Mouse (Mus musculus): ENCODE data around the gene Ankrd23. TPM values are rescaled to one million over a fixed set of nuclear protein-coding genes. Genes with fewer than 3 reads are reported as not detected.
"Not testable (repeated sequence)": the region's sequence is repeated elsewhere in the genome, so short reads cannot be mapped to it uniquely, and the experiment has no call there.

Ankrd23 gene
- 6.3 and 9.8 TPM in 2 replicates for total RNA-seq (2014; rRNA removed)
- polyA plus RNA-seq (2015; fragmentation: Nextera tagmentation; extraction: Ambion mirVana), result 4.5 and 5.3 TPM in 2 replicates

DNA sequence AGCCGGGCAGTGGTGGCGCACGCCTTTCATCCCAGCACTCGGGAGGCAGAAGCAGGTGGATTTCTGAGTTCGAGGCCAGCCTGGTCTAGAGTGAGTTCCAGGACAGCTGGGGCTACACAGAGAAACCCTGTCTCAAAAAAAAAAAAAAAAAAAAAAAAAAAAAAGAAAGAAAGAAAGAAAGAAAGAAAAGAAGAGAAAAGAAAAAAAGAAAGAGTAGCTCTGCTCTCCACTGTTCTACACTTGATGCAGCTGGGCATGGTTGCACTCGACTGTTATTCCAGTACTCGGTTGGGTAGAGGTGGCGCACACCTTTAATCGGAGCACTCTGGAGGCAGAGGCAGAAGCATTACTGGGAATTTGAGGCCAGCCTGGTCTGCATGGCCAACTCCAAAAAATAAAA is at the start of gene Ankrd23:
Gene Ankrd23, minus strand, starts transcription at position 101 of the 400 bp plus-strand sequence.
- H3K9me3 ChIP-seq (ENCODE audit: low read length); DNase-seq; H3K4me2 ChIP-seq (ENCODE audit: low read depth); H3K9ac ChIP-seq; H3K4me1 ChIP-seq (ENCODE audit: insufficient read depth); H3K27ac ChIP-seq (ENCODE audit: low read depth, low read length); ATAC-seq; H3K27me3 ChIP-seq (ENCODE audit: insufficient read depth, low read length); H3K4me3 ChIP-seq (ENCODE audit: low read depth, low read length): not testable (repeated sequence)
- H3K36me3 ChIP-seq (ENCODE audit: insufficient read depth), result peaks cover 14% of the 10 kb centered on the region
- 97% methylated on average over 9 of the region's 9 CpGs for WGBS

DNA sequence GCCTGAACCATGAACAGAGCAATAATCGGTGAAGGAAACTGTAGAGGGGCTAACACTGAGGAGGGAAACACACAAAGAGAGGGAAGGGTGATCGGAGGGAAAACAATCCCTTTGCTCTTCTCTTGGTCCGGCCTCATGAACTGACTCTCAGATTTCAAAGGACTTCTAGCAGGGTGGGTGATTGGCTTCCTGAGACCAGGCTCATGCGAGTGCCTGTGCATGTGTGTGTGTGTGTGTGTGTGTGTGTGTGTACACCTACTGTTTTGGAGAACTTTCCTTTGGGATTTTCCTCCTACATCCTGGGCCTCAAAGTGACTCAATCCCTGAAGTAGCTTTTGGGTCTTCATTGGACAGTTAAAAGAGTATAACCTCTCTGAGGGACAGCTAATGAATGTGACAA is 49.6 kb upstream of the Ankrd23 start:
- DNase-seq (no peak), ATAC-seq (no peak)
- 44% methylated on average over 4 of the region's 4 CpGs for WGBS
- TF ChIP-seq CTCF (IDR thresholded peaks at IDR 0.05; ENCODE audit: low read depth), result no peak
- Histone ChIP-seq H3K4me3 (ENCODE audit: low read depth, low read length) (no peak overlapping the region), H3K4me1 (ENCODE audit: insufficient read depth) (peaks cover 5% of the 10 kb centered on the region; the same call in 1 of the 2 replicates), H3K36me3 (ENCODE audit: insufficient read depth) (no peaks in the 10 kb centered on the region), H3K27ac (ENCODE audit: low read depth, low read length) (no peak overlapping the region), H3K4me2 (ENCODE audit: low read depth) (no peak overlapping the region), H3K27me3 (ENCODE audit: insufficient read depth, low read length) (no peaks in the 10 kb centered on the region), H3K9ac (no peak overlapping the region), H3K9me3 (ENCODE audit: low read length) (no peaks in the 10 kb centered on the region)

DNA sequence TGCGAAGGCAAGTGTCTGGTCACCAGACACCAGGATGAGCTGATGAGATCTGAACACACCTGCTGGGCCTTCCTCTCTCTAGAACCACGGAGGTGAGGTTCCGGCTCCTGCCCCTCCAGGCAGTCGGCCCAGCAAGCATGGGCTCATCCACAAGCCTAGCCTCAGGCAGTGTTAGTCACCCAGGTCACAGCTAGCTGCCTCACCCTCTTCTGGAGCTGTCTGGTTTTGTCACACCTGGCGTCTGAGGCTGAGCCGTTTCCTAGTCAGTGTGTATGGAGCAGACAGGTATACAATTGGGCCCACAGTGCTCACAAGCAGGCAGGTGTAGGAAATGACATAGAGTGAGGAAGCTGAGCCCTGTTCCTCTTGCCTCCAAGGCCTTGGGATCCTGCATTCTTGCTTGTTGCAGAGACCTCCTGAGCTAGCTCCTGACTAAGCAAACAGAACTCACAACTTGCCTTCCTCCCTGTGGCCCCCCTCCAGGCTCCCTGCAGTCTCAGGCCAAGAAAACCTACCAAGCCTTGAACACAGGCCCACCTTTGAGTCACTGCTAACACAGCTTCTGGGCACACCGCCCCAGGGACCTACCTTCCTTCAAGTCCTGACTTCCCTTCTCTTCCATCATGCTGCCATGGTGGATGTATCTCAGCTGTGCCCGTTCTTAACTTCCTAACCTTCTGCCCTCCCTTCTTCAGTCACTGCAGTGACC is 46.9 kb upstream of the Ankrd23 start:
- Histone ChIP-seq H3K9me3 (ENCODE audit: low read length) (no peaks in the 10 kb centered on the region), H3K27ac (ENCODE audit: low read depth, low read length) (no peak overlapping the region), H3K4me1 (ENCODE audit: insufficient read depth) (peaks cover 16% of the 10 kb centered on the region), H3K9ac (no peak overlapping the region), H3K4me3 (ENCODE audit: low read depth, low read length) (no peak overlapping the region), H3K4me2 (ENCODE audit: low read depth) (no peak overlapping the region), H3K27me3 (ENCODE audit: insufficient read depth, low read length) (no peaks in the 10 kb centered on the region), H3K36me3 (ENCODE audit: insufficient read depth) (no peaks in the 10 kb centered on the region)
- WGBS, result 84% methylated on average over 8 of the region's 8 CpGs
- no peak for TF ChIP-seq CTCF (IDR thresholded peaks at IDR 0.05; ENCODE audit: low read depth)
- DNase-seq (no peak), ATAC-seq (no peak)

DNA sequence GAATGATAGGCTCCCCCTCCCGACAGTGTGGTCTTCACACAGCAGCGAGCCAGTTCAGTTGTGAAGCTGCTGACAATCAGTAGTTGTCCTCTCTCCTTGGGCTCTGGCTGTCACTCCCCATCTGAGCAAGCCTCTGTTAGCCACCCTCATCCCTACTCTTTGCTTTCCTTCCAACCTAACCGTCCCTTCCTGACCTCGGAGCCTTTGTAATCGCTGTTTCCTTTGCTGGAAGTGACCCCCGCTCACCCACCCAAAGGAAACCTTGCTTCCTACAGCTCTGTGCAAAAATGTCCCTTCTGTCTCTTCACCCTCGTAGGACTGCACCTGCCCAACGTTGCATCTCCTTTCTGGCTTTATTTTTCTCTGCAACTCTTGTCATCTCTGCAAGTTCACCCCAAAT is 45.5 kb upstream of the Ankrd23 start:
- TF ChIP-seq CTCF (IDR thresholded peaks at IDR 0.05; ENCODE audit: low read depth), result no peak
- ATAC-seq, result no peak
- WGBS, result 74% methylated on average over 8 of the region's 8 CpGs

DNA sequence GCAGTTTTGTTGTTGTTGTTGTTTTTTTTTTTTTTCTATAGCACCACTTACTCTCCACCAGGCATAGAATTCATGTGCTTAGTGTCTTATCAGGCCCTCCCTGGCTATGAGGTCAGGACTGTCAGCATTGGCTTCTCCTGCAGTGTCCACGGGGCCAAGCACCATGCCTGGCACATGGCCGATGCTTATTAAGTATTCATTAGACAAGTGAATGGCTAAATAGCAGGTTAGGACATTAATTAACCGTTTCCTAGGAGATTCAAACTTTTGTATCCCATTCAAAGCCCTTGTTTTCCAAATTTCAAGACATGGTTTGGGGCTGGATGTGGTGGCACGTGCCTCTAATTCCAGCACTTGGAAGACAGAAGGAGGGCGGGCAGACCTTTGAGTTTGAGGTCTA is 44.6 kb upstream of the Ankrd23 start:
- H3K4me3 ChIP-seq (ENCODE audit: low read depth, low read length), result no peak overlapping the region
- ATAC-seq (no peak), DNase-seq (no peak)
- TF ChIP-seq CTCF (IDR thresholded peaks at IDR 0.05; ENCODE audit: low read depth), result no peak
- H3K27ac ChIP-seq (ENCODE audit: low read depth, low read length), result peak overlapping the region; percentile 90
- H3K9me3 ChIP-seq (ENCODE audit: low read length), result no peaks in the 10 kb centered on the region
- H3K4me2 ChIP-seq (ENCODE audit: low read depth), result no peak overlapping the region
- H3K9ac ChIP-seq, result no peak overlapping the region
- no peaks in the 10 kb centered on the region for H3K27me3 ChIP-seq (ENCODE audit: insufficient read depth, low read length)
- WGBS, result 23% methylated on average over 5 of the region's 5 CpGs
- H3K36me3 ChIP-seq (ENCODE audit: insufficient read depth), result no peaks in the 10 kb centered on the region
- H3K4me1 ChIP-seq (ENCODE audit: insufficient read depth), result peaks cover 16% of the 10 kb centered on the region

More for the DNA sequence above, 45.5 kb upstream of the Ankrd23 start:
- Histone ChIP-seq H3K27ac (ENCODE audit: low read depth, low read length) (no peak overlapping the region), H3K9me3 (ENCODE audit: low read length) (no peaks in the 10 kb centered on the region), H3K4me3 (ENCODE audit: low read depth, low read length) (no peak overlapping the region), H3K36me3 (ENCODE audit: insufficient read depth) (no peaks in the 10 kb centered on the region), H3K9ac (no peak overlapping the region), H3K27me3 (ENCODE audit: insufficient read depth, low read length) (no peaks in the 10 kb centered on the region), H3K4me2 (ENCODE audit: low read depth) (no peak overlapping the region), H3K4me1 (ENCODE audit: insufficient read depth) (peaks cover 16% of the 10 kb centered on the region)
- no peak for DNase-seq

DNA sequence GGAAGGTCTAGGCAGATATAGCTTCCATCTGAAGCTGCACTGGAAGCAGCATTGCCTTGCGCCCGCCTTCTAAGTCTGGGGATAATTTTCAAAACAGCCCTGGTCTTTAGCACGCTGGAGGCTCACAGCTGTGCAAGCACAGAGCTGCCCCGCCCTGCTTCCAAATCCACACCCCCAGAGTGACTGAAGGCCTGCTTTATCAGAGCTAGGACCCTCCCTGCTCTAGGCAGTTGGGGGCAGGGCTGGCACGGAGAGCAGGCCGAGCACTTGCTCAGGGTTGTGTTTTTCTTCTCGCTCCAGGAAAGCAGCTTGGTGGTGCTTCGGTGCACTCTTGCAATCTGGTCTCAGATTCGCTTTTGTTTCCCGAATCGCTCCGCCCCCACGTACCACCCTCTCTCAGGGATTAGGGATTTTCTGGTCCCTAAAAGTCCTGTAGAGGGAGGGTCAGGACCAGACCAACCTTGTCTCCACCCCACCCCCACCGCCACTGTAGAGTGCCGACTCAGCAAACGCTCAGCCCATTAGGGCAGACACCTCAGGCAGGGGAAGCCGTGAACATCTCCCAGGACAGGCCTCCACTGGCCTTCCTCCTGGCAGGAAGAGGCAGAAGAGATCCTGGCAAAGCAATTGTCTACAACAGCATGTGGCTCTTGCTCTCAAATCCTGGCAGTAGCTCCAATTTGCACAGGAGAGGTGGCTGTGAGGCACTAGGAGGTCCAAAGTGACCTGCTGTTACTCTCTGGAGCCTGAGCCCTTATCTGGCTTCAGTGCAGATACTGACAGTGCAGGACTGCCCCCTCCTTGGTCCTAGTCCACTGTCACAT is 43.9 kb upstream of the Ankrd23 start:
- Histone ChIP-seq H3K4me3 (ENCODE audit: low read depth, low read length) (no peak overlapping the region), H3K9ac (peak overlapping the region; percentile 37; the same call in 1 of the 2 replicates), H3K36me3 (ENCODE audit: insufficient read depth) (no peaks in the 10 kb centered on the region), H3K4me1 (ENCODE audit: insufficient read depth) (peaks cover 16% of the 10 kb centered on the region), H3K9me3 (ENCODE audit: low read length) (no peaks in the 10 kb centered on the region), H3K27me3 (ENCODE audit: insufficient read depth, low read length) (no peaks in the 10 kb centered on the region), H3K27ac (ENCODE audit: low read depth, low read length) (peak overlapping the region; percentile 90), H3K4me2 (ENCODE audit: low read depth) (peak overlapping the region; percentile 35)
- 5% methylated on average over 17 of the region's 17 CpGs for WGBS
- no peak; the same call in 1 of the 2 replicates for TF ChIP-seq CTCF (IDR thresholded peaks at IDR 0.05; ENCODE audit: low read depth)
- ATAC-seq, result peak; percentile 94
- DNase-seq, result peak; percentile 79

DNA sequence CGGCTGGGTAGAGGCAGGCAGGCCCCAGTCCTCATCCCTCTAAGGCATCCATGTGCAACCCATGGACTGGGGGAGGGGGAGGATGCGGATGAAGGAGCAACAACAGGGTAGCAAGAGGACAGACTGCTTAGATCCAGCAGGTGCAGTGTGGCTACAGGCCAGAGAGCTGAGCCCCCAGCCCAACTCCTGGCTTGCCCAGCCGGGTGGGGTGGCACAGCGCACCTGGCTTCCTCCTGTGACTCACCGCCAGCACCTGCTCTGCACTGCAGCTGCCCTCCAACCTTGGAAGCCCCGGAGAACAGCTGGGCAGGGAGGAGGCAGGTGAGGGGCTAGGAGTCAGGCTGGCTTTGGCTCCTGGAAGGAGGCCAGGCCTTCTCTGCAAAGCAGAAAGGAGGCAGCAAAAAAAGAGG is 43.3 kb upstream of the Ankrd23 start:
- DNase-seq (no peak), ATAC-seq (peak; percentile 53; the same call in 1 of the 2 replicates)
- Histone ChIP-seq H3K27ac (ENCODE audit: low read depth, low read length) (peak overlapping the region; percentile 90), H3K9ac (peak overlapping the region; percentile 37; the same call in 1 of the 2 replicates), H3K4me3 (ENCODE audit: low read depth, low read length) (no peak overlapping the region), H3K4me1 (ENCODE audit: insufficient read depth) (peaks cover 16% of the 10 kb centered on the region), H3K4me2 (ENCODE audit: low read depth) (peak overlapping the region; percentile 35), H3K27me3 (ENCODE audit: insufficient read depth, low read length) (no peaks in the 10 kb centered on the region), H3K9me3 (ENCODE audit: low read length) (no peaks in the 10 kb centered on the region), H3K36me3 (ENCODE audit: insufficient read depth) (no peaks in the 10 kb centered on the region)
- no peak for TF ChIP-seq CTCF (IDR thresholded peaks at IDR 0.05; ENCODE audit: low read depth)
- 18% methylated on average over 6 of the region's 6 CpGs for WGBS
